Mouse (Mus musculus): ENCODE data around the gene Rrp7a.

The Rrp7a gene

GRCm38 (mm10) chr15:83122566-83123145, at the start of gene Rrp7a:
Rrp7a (minus strand) TSS chr15:83122801.
- DNase-seq: peak; percentile 95 to 97

DNA sequence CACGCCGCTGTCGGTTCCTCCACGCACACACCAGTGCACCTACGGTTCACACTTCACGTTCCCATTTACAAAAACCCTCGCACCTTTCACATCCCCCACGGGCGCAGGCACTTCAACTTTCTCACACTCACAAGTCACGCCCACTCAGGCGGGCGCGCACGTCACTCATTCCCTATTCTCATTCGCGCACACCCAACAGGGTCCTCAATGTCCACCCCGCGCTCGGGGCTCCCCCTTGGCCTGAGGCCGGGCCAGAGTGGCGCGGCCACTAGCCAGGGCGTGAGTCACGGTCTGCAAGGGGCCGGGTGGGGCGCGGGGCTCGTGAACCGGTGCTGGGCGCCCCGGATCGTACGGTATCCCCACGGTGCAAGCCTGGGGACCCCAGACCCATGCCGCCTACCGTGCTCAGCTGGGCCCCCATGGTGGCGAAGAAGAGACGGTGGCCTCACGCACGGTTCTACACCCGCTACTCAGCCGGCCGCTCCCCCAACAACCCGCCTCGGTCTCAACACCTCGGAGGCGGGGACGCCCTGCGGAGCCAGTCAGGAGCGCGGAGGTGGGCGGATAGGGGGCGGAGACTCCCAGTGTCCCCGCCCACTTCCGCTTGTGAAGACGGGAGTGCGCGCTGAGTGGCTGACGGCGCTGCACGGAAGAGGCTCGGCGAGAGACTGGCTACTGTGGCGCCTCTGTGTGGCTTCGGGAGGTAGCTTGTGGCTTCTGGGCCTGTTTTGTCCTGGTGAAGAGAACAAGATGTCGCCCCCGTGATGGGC, 49.3 kb upstream of the Rrp7a start:
- peak; percentile 97 to 98 for DNase-seq

DNA sequence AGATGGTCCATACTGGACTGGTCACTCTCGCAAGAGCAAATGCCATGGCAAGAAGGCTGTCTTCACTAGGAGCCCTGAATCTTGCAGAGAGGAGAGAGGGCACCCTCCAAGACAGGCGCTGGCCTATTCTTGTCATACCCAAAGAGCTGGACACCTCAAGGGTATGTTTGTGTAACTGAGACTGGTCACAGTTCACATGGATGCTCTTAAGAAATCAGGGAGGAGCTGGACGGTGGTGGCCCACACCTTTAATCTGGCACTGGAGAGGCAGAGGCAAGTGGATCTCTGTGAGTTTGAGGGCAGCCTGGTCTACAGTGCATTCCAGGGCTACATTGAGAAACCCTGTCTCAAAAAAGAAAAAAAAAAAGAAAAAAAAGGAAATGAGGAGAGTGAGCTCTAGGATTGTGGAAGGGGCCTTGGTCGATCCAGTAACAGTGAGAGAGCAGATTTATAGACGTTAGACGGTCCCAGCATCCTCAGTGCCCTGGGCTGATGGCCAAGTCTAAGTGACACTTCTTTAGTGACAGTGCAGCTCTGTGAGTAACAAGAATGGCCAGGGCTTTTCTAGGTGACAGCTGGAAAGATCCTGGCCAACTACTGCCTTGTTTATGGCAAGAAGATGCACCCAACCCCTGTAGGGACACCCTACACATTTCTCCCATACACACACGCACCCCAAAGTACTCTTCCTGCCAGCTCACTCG, 48.5 kb upstream of the Rrp7a start:
- peak; percentile 29 to 47 for DNase-seq

DNA sequence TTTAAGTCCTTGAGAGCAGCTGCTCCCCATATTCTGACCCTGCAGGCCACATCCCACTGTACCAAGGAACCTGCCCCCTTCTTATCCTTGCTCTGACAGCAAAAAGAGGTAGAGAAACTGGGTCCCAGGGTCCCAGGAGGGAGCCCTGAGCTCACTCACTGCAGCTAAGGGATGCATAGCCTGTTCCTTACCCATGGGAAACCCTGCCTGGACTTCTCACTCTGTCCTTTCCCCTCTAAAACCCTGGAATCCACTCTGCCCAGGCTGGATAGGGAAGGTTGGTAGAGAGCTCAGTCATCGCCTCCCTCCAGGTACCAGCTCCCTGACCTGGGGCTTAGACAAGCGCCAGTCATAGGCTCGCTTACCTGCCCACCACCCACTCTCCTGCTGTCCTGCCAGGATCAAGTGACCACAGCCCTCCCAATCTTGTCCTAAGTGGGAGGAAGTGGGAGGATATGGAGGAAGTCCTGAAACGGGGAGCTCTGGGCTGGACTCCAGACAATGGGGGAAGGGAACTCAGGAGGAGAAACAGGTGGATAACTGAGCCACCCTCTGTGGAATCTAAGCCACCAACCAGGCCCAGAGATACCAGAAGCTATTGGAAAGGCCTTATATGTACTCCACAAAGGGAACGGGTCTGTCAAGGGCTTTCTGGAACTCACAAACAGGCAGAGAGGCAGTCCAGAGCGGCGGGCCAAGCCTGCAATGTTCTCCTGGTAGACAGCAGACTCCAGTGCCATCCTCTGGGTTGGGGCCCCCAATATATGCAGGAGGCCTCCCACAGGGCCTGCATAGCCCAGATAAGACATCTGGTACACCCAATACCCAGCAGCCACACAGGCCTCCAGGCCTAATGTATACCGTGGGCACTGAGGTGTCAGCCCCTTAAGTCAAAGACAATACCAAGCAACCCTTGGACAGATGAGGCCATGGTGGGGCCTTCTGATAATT, 47.4 kb upstream of the Rrp7a start:
- DNase-seq: peak; percentile 66 to 75

DNA sequence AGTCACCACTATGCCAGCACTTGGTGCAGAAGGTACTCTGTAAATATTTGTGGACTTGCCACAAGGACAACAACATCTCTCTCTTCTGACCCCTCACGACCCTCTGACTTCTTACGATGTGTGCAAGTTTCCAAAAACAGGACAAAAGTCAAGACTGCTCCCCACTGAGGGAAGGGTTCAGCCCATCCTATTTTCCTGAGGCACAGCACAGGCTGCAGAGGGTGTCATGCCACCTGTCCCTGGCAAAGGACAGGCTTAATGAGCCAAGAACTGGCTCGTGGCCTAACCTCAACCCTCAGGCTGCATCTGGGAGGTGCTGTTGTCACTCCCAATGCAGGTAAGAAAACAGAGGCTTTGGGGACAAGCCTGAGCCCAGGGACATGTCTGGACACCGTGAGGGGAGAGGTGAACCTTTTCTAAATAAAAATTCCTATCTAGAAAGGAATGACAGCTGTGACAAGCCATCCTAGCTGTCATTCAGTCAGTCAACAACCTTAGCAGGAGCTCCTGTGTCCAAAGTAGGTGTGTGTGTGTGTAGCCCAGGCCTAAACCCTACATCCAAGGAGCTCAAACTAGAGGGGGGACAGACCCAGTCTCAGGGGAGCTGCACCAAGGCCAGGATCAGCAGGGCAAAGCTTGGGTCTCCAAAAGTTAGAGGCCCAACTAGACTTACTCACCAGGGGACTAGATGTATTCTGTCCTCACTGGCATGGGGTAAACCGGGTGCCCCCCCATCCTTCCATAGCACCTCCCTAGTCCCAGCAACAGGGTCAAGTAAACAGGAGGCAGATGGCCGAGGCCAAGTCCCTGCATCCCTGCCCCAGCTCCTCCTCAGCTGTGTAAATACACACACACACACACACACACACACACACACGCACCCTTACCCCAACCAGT, 46.5 kb upstream of the Rrp7a start:
- peak; percentile 25 to 55 for DNase-seq

DNA sequence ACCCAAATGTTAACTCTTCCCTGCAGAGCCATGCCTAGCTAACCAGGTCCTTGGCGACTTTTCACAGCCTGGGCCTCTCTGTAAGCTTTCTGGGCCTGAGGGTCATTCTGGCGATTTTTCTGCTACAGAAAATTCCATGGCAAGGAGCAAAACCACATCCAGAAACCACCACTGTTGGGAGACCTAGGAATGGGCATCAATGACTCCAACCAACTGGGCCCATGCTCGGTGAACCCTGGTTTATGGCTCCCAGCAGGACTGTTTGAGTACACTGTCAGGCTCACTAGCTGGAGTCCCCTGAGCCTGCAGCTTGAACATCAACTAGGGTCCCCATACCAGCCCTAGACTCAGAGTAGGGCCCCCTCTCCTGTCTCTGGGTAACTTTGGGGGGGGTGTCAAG, 45.7 kb upstream of the Rrp7a start:
- DNase-seq: no peak

GRCm38 (mm10) chr15:83167550-83168065, 45.0 kb upstream of the Rrp7a start:
- DNase-seq: no peak

GRCm38 (mm10) chr15:83167126-83167525, 44.5 kb upstream of the Rrp7a start:
- DNase-seq: peak; percentile 15 to 26

- DNase-seq: peak; percentile 22 to 31
Observed at GRCm38 (mm10) chr15:83166642-83167041, 44.0 kb upstream of the Rrp7a start.

GRCm38 (mm10) chr15:83165526-83166315, 43.1 kb upstream of the Rrp7a start:
- DNase-seq: no peak

GRCm38 (mm10) chr15:83164971-83165471, 42.4 kb upstream of the Rrp7a start:
- peak; percentile 70 for DNase-seq

- DNase-seq: peak; percentile 30 to 60
Observed at GRCm38 (mm10) chr15:83162818-83163485, 40.4 kb upstream of the Rrp7a start.

GRCm38 (mm10) chr15:83162001-83162400, 39.4 kb upstream of the Rrp7a start:
- no peak for DNase-seq

DNA sequence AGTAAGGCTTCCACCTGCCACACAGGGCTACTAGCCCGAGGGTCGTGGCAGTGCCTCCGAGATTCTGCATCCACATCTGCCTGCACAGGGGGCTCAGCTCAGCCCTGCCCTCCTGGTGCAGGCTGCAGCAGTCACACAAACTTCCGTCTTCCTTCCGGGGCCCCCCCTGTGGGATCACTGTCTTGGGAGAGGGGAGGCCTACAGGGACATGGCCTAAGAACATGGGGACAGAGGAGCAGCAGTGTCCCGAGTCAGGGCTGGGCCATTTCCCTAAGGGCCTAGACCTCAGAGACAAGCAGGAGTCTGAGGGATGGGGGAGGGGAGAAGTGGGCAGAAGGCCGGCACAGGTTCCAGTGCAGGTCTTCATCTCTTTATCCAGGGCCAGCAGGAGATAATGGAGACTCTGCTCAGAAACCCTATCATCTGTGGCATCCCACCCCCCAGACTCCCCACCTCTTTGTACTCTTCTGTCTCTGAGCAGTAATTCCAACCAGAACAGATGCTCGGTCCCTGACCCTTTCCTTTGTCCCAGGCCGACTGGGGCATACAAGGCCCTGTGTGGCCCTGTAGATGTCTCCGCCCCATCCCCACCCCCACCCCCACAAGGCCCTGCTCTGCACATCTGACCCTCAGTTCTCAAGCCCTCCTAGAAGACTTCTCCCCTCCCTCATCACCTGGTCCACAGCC, 38.6 kb upstream of the Rrp7a start:
- DNase-seq: no peak

DNA sequence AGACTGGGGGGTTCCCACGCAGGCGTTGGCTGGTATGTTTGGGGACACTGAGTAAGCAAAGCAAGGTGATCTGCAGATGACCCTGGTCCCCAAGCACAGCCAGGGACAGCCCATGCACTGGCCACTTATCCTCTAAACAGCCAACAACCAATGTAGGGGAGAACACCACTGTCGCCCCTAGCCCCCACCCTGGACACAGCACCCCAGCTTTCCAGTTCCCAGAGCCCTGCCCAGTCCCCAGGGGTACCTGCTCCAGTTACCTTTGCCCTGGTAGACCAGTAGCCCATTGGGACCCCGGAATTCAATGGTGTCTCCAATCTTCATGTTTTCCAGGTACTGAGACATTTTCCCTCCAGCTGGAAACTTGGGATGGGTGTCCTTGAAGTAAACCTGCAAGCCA, 38.0 kb upstream of the Rrp7a start:
- no peak for DNase-seq

GRCm38 (mm10) chr15:83159823-83160222, 37.2 kb upstream of the Rrp7a start:
- no peak for DNase-seq

GRCm38 (mm10) chr15:83158587-83159160, 36.1 kb upstream of the Rrp7a start:
- DNase-seq: no peak

GRCm38 (mm10) chr15:83157667-83158064, 35.1 kb upstream of the Rrp7a start:
- DNase-seq: no peak

Measured in kidney, postnatal 36 days (tissue).